Mouse (Mus musculus) layer of hippocampus, adult 9-10 months (tissue): ENCODE measurements around the gene Ndel1.
"Not testable (repeated sequence)": the region's sequence is repeated elsewhere in the genome, so short reads cannot be mapped to it uniquely, and the experiment has no call there.

ENCODE experiments used
- DNase-seq: peaks from one replicate; pipeline ENCODE4 v3.0.0; 2022; ENCODE audit warnings: low spot score

The Ndel1 gene

DNA sequence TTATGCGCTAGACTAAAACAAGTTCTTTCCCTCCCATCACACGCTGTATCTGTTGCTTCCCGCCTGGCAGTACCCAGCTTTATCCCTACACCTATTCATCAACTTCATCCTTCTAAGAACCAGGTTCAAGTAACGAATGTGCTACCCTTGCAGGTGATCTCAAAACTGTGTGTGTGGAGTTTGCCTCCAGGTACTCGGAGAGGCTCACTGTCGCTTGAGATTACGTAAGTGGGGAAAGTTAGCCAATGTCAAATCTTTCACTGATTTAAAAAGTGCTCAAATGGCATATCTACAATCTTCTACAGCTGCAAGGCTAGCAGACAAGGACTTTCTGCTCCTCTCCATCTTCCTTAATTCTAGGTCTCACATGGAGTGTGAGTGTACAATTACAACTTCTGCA lies 20.8 kb downstream of the Ndel1 start:
- DNase-seq: no peak

DNA sequence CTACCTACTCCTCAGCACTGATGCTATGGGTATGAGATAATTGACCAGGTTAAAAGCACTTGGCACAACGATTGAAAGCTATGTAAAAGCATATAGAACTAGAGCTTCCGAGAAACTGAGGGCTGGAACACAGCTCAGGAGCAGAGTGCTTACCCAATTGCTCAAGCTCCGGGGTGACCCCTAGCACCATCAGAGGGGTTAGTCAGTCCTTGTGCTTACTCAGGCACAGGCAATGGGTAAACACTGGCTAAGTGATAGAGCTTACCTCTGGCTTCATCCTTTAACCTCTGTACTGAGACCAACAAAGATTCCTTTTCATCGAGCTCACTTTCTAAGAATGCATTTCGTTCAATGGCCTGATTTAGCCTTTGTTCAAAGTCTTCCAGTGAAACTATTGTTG lies 32.1 kb downstream of the Ndel1 start:
- no peak for DNase-seq

DNA sequence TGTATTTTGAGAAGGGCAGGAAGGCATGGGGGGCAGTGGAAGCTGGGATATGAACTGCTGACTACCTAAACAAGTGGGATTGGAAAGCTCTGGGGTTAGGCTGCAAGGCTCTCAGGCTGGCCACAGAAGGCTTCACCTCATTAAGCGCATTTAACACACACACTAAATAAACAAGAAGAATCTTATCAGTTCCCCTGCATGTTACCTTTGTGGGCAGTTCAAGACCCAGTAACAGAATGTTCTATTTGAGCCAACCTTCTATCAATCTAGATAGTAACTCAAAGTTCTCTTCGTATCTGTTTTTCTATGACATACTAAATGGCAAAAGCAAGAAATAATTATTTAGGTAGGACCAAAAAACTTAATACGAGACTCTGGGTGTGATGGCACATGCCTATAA lies 36.6 kb downstream of the Ndel1 start:
- DNase-seq: no peak

DNA sequence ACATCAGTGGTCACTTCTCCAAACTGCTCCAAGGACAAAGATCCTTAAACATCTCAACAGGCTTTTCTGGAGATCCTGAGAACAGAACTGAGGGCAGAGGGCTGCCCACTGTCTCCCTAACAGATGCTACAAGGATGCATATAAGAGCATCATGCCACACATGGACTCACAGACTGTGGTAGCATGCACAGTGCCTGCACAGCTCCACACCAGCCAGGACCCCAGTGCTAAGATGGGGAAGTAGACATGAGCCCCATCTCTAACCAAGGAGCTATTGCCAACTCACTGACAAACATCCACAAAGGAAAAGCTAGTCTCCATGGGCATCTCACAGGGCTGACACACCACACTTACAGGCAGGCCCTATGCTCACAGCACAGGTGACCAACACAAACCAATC lies 38.1 kb downstream of the Ndel1 start:
- DNase-seq: no peak

DNA sequence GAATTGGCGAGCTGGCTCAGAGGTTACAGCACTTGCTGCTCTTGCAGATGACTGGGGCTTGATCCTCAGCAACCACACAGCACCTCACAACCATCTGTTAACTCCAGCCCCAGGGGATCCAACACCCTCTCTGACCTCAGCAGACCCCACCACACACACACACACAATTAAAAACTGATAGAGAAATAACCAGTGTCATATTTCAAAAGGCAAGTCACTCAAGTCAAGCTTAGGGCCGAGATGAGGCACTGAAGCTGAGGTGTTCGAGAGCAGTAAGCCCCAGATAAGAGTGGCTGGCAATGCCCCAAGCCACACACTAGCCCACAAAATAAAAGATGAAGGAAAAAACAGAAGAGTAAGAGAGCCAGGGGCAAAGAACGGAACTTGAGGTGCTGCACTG lies 38.9 kb downstream of the Ndel1 start:
- DNase-seq: no peak

DNA sequence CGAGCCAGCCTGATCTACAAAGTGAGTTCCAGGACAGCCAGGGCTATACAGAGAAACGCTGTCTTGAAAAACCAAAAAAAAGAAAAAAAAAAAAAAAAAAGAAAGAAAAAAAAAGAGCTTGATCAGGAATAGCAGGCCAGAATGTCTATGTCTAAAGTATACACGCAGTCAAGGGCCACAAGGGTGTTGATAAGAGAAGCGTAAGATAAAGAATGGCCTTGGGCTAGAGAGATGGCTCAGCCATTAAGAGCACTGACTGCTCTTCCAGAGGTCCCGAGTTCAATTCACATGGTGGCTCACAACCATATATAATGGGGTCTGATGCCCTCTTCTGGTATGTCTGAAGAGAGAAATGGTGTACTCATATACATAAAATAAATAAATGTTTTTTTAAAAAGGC lies 40.1 kb downstream of the Ndel1 start:
- DNase-seq: not testable (repeated sequence)

DNA sequence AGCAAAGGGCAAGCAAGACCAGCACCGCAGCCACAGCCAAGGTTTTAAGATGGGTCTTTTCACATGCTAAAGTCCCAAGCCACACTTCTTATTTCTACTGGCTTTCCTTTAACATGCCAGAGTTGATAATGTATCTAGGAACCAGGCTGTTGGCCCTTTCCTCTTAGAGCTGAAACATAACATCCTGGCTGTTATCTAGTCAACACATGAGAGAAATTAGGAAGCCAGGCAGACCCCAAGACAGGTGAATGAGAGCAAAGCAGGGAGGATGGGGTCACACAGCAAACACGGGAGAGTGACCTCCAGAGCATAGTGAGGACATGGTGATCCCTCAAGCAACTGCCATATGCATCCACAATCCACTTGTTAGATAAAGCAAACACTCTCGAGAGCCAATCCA lies 44.9 kb downstream of the Ndel1 start:
- no peak for DNase-seq

DNA sequence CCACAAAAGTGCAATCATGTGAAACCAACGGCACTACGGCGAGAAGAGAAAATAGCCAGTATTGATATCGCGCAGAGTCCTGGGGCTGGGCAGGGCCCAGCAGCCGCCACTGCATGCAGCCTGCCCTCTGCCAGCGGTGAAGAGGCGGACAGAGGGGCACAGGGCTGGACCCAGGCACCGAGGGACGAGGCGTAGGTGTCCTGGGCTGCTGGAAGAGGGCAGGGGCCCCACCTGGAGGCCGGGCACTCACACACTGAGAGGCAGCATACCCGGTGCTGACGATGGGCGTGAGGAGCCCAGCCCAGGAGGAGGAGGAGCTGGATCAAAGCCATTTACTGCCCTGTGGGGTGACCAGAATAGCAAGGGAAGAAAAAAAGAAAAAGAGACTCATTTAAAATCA lies 49.3 kb downstream of the Ndel1 start:
- no peak for DNase-seq

DNA sequence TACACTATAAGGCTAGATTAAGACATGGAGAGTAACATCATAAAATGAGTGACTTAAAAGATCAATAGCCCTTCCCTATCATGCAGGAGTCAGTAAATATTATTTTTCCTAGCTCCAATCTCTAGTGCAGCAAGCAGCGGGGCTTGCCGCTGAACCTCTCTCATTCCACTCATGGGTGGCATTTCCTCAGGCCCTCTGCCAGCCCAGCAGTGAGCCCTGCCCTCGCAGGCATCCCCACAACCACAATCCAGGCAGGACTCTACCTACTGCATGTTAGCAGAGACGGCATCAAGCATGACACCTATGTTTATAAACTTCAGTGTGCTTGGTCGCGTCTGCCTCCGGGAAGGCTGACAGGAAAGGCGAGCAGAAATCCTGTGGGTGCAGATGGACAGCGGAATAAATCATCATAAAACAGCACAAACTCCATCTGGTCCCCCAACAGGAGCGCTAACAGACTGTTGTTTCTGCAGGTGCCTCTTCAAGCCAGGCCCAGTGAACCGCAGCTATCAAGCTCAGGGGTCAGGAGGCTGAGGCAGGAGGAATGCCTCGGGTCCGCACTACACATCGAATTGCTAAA lies 52.3 kb downstream of the Ndel1 start:
- no peak for DNase-seq

DNA sequence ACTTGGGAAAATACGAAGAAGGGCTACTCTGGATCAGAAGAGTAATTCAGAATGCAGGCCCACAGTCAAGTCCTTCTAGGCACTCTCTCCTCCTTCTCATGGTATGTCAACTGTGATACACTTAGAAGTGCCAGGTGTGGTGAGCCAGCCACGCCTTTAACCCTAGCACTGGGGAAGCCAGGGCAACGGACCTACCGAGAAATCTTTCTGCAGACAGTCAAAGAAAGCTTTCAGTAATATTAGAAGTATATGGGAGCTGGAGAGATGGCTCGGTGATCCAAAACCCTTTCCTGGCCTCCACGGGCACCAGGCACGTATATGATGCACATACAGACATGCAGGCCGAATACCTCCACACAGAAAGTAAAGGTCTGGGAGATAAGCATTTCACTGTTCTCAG lies 53.2 kb downstream of the Ndel1 start:
- no peak for DNase-seq

DNA sequence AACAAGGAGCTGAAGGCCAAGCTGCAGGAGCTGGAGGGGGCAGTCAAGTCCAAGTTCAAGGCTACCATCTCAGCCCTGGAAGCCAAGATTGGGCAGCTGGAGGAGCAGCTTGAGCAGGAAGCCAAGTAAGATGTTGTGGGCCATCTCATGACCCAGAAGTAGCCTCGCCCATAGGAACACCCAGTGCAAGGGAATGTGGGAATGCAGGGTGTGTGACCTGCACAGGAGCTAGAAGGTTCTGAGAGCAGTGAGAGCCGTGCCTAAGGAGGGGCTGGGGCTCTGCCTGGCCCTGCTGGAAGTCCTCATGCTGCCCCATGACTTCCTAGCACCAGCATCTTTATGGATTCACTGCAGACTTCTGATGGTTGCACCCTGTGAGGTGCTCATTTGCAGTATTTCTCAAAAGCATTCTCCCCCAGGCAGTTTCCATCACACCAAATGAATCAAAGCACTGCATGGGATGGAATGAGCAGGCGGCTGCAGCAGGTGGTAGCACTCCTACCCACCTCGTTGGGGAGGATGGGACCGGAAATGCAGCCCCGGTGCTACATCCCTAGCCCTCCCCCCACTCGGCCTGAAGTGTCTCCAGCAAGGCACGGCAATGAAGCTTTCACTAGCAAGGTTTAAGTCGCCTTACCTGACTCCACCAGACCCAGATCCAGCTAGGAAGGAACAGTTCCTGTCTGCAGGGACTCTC lies 59.6 kb downstream of the Ndel1 start:
- no peak for DNase-seq

DNA sequence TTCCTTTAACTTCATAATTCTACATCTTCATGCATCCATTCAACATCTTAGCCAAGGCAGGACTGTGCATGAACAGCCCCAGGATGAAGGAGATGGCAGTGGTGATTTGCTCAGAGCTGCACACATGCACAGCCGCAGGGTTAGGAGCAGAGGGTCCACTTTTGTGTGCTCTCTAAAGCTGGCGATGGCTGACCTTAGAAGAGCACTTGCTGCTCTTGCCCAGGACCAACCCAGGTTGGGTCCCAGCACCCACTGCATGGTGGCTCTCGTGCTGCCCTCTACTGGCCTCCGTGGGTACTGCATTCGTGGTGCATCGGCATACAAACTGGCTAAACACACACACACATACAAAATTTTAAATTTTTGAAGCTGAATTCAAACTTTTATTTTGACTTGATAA lies 63.9 kb downstream of the Ndel1 start:
- peak; percentile 20 for DNase-seq

DNA sequence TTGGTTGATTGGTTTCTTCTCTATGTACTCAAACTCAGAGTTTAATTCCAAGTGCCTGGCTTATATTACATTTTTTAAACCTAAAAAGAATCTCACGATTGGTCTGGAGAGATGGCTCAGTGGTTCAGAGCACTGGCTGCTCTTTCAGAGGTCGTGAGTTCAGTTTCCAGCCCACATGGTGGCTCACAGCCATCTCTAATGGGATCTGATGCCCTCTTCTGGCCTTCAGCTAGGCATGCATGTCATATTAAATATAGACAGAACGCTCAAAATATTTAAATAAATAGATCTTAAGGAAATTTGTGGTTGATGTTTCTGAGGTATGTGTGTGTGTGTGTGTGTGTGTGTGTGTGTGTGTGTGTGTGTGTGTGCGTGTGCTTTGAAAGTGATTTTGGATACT lies 66.5 kb downstream of the Ndel1 start:
- no peak for DNase-seq

DNA sequence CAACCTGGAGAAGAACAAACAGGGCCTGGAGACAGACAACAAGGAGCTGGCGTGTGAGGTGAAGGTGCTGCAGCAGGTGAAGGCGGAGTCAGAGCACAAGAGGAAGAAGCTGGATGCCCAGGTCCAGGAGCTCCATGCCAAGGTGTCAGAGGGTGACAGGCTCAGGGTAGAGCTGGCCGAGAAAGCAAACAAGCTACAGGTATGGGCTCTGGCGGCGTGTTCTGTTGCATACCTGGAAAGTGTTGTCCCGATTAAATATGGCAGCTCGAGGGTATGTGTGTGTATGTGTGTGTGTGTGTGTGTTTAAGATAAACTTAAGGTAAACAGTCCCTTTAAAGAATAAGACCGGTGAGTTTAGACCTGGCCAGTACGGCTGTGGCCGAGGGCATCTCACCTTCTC lies 73.4 kb downstream of the Ndel1 start:
- DNase-seq: no peak

DNA sequence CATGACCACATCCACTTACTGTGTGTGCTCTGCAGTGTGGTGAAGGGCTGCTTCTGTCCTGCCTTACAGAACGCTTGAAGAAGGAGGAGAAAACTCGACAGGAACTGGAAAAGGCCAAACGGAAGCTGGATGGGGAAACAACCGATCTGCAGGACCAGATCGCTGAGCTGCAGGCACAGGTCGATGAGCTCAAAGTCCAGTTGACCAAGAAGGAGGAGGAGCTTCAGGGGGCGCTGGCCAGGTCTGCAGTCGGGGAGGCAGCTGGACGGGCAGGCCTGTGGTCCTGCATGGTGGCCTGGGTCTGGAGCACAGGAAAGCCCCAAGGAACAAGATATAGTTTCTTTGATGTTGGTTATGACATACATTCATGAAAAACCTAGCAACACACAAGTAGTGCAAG lies 79.9 kb downstream of the Ndel1 start:
- no peak for DNase-seq

DNA sequence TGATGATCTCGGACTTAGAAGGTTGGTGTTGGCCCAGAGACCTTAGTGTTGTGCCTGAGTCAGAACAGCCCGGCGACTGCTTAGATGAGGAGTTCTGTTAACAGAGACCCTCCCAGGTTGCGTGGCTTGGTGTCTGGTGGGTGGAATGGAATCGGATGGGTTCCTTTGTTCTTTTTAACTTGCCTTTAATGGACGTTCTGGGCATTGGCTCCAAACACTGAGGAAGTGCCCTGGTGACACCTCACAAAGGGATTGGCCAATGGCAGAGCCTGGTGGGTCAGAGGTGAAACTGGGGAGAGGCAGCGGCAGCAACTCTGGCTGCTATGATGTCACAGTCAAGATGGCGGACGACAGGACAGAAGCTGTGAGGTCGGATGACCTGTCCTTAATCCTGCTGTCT lies 80.9 kb downstream of the Ndel1 start:
- no peak for DNase-seq

DNA sequence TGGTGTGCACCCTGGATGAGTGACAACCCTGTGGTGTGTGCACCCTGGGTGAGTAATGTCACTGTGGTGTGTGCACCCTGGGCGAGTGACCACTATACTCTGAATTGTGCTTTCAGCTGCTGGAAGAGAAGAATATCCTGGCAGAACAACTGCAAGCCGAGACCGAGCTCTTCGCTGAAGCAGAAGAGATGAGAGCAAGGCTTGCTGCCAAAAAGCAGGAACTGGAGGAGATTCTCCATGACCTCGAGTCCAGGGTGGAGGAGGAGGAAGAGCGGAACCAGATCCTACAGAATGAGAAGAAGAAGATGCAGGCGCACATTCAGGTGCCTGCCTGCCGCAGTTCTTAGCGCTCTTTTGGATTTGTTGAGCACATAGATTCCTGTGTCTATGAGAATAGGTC lies 84.4 kb downstream of the Ndel1 start:
- DNase-seq: no peak

DNA sequence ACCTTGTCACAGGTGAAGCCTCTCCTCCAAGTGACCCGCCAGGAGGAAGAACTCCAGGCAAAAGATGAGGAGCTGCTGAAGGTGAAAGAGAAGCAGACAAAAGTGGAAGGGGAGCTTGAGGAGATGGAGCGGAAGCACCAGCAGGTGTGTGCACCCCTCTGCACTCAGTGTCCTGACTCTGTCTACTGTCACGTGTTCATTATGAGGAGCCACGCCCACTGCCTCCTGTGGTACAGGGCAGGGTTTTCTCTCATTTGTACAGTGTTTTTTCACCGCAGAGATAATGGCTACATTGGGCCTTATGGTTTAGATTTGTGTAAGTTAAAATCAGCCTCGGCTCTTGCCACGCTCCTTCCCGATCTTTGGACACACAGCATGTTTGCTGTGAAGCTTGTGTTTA lies 85.8 kb downstream of the Ndel1 start:
- DNase-seq: no peak

DNA sequence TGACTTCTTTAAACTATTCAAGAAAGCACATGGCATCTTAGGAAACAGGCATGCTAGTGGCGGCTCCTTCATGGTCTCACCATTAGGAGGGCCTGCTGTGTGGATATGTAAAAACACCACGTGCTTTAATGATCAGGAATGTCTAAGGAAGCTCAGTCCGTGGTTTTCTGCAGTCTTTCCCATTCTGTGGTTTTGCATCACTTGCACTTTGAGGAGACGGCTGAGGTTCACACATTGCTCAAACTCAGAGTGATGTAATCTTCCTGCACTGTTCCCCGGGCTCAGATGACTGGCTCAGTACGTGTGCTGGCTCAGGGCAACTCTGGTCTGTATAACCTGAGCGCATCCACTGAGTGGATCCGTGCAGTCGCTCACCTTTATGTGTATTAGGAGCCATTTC lies 89.3 kb downstream of the Ndel1 start:
- no peak for DNase-seq

DNA sequence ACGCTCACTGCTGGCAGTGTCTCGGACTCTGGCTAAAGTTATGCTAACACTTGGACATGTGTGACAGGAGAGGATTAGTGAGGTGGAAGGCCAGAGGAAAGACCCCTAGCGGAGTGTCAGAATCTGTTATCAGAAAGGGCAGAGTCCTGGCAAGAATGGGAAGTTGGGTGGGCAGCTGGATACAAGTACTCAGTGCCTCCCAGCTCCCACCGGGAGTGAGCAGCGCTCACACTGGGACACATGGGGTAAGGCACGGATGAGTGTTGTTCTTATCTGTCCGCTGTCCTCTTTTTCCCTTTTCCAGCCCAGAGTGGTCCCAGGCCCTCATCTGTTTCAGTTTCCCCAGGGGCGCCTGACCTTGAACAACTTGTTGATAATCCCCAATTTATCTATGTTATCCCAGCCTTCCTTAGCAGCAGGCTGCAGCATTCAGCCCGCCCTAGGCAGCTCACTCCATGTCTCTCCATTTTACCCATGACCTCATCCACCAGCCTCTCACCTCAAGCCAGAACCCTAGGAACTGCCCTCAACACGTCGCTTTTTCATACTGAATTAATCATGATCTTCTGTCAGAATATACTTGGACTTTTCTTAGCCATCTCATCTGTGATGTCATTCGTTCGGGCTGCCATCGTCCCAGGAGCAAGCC lies 91.1 kb downstream of the Ndel1 start:
- DNase-seq: no peak

DNA sequence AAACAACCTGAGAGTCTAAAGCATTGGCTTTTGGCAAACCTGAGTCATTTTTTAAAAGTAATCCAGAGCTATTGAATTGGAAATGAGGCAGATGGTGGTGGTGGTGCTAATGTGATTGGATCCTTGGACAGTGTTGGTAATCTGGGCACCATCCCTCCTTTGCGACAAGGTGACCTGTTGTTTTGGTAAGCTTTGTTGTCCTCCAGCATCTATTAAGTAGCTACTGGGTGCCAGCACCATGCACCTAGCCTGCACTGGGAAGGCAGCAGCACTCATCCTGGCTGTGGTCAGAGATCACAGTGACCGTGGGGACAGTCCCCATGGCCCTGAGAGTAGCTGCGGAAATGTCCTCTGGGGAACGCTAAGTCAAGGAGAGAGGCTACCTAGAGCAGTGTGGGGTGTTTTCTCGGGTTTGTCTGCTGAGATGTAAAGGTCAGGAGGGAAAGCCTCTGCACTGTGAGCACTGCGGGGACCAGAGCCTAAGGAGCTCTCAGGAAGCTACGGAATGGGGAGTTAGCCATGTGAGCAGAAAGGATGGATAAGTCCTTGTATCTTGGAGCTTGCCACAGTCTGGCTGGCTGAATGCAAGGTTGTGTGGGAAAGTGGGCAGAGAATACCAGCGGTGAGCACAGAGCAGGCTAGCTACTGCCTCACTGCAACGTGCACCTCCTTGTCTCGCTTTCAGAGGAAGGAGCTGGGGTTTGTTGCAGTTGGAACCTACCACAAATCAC lies 91.8 kb downstream of the Ndel1 start:
- no peak for DNase-seq

DNA sequence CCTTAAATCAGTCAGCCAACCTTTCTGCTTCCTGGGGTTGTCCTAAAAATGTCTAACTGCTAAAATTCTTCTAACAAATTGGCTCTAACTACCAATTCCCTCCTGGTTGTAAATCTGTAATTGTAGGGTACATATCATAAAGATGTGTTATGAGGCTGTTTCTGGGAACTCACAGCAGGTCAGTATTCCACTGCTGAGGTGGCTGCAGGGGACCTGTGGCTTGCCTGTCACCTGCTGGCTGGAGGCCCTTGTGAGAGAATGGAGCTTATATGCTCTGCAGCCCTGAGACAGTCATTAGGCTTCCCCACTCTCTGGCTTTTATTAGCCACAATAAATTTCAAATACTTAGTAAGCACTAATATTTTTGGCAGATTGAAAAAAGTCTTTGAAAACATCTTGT lies 92.8 kb downstream of the Ndel1 start:
- DNase-seq: no peak

DNA sequence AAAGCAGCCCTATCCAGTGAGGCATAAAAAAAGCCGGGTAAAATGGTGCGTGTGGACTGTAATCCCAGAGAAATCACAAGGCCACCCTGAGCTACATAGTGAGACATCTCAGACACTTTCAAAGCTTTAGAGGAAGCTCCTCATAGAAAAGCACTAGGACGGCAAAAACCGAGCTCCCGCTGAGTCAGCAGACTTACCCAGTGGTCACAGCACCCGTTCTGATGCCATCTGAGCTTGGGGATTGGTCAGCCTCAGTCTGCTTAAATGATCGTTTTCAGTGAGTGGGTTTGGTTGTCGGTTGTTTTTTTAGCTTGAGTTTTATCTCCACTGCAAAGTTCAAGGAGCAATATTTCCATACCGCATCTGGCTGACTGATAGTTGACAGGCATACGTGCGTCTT lies 93.7 kb downstream of the Ndel1 start:
- no peak for DNase-seq
